8 mouse cellular contexts compared by ENCODE assay signal in the genomic region with DNA sequence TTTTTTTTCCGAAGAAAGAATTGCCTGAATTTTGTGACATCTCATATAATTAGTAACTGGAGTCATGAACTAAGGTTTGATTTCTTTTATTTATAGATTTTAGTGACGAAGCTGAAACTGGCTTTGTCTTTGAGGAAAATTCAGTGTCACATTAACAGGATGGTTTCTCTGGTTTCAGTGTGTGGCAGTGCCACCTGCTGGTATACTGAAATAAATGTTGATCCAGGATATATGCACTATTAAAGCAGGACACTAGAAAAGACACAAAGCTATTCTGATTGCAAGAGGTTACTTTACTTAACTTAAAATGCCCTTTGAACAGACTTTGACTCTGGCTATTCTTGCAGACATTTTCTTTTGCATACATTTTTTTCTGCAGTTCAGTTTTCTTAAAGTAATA. TPM values are rescaled to one million over a fixed set of nuclear protein-coding genes. Genes with fewer than 3 reads are reported as not detected.
DNase-seq lines count a peak whose midpoint lies in the region; ATAC-seq lines count a peak whose summit lies in the region.

No protein-coding gene starts in this region.

- H3K4me3 ChIP-seq in midbrain, embryonic 12.5 days, result no peak overlapping the region
- no peak overlapping the region for H3K4me3 ChIP-seq in midbrain, embryonic 16.5 days (ENCODE audit: low read depth, low read length)

- no peaks in the 10 kb centered on the region for H3K36me3 ChIP-seq in midbrain, embryonic 12.5 days
- no peaks in the 10 kb centered on the region for H3K36me3 ChIP-seq in midbrain, embryonic 16.5 days (ENCODE audit: control insufficient read depth, insufficient read depth, low read length)

- H3K27me3 ChIP-seq in midbrain, embryonic 12.5 days, result no peaks in the 10 kb centered on the region
- no peaks in the 10 kb centered on the region for H3K27me3 ChIP-seq in midbrain, embryonic 16.5 days (ENCODE audit: control insufficient read depth, insufficient read depth, low read depth, low read length)

- 55% methylated on average over 2 of the region's 2 CpGs for WGBS in midbrain, embryonic 12.5 days
- 35% methylated on average over 2 of the region's 2 CpGs for WGBS in midbrain, embryonic 16.5 days

- peak; percentile 62; the same call in 1 of the 2 replicates for ATAC-seq in midbrain, embryonic 12.5 days (ENCODE audit: low FRiP score, low read depth)
- ATAC-seq in midbrain, embryonic 16.5 days, result no peak

- H3K27ac ChIP-seq in midbrain, embryonic 12.5 days (replicated peaks), result no peak overlapping the region
- H3K27ac ChIP-seq in midbrain, embryonic 16.5 days (ENCODE audit: low read length), result no peak overlapping the region

- no peaks in the 10 kb centered on the region for H3K4me1 ChIP-seq in midbrain, embryonic 12.5 days
- H3K4me1 ChIP-seq in midbrain, embryonic 16.5 days (ENCODE audit: control insufficient read depth, insufficient read depth, low read length), result no peaks in the 10 kb centered on the region

- no peaks in the 10 kb centered on the region for H3K9me3 ChIP-seq in midbrain, embryonic 12.5 days
- no peaks in the 10 kb centered on the region for H3K9me3 ChIP-seq in midbrain, embryonic 16.5 days (replicated peaks; ENCODE audit: control insufficient read depth, low read length, poor library complexity, severe bottlenecking)

- DNase-seq in cerebellum, postnatal 10 days, result peak; percentile 61 to 62
- DNase-seq in cerebellum, adult 8-10 months, result no peak
- DNase-seq in adrenal gland, postnatal 25 days, result peak; percentile 21
- DNase-seq in frontal cortex, postnatal 36 days (ENCODE audit: low spot score in 2 of 2), result peak; percentile 22 to 48
- peak; percentile 22 for DNase-seq in lung, postnatal 14 days
- peak; percentile 7 for DNase-seq in thymus, postnatal 14 days

- H3K9ac ChIP-seq in midbrain, embryonic 12.5 days (replicated peaks), result no peak overlapping the region
- no peak overlapping the region for H3K9ac ChIP-seq in midbrain, embryonic 16.5 days (ENCODE audit: low read depth, low read length)

- no peak overlapping the region for H3K4me2 ChIP-seq in midbrain, embryonic 12.5 days (replicated peaks)
- no peak overlapping the region for H3K4me2 ChIP-seq in midbrain, embryonic 16.5 days (ENCODE audit: low read length)

RNA-seq across cellular contexts. Expression of gene Pou1f1, which starts 23.3 kb away (rescaled TPM):
- polyA plus RNA-seq in midbrain, embryonic 12.5 days (2016; fragmentation: Nextera tagmentation; extraction: Ambion mirVana), result not detected in 2 replicates
- not detected in 2 replicates for polyA plus RNA-seq in midbrain, embryonic 16.5 days (2015; fragmentation: Nextera tagmentation; extraction: Ambion mirVana)
- not detected in 2 replicates for total RNA-seq in adrenal gland, postnatal 25 days (2021)
